Mouse (Mus musculus): ENCODE data around the gene Cbl. TPM values are rescaled to one million over a fixed set of nuclear protein-coding genes. Genes with fewer than 3 reads are reported as not detected.

Cbl gene
- total and polyA plus RNA-seq, 3 experiments, result 20.3 to 137 (median 25.5) TPM

GRCm38 (mm10) chr9:44267319-44268026, 33.6 kb upstream of the Cbl start:
- TF ChIP-seq CTCF (IDR thresholded peaks at IDR 0.05; ENCODE audit: low read depth, low read length) (no peak), GATA1 (IDR thresholded peaks at IDR 0.05; ENCODE audit: borderline replicate concordance, low read length) (no peak), POLR2AphosphoS5 (IDR thresholded peaks at IDR 0.05; ENCODE audit: insufficient replicate concordance, low read depth, low read length) (no peak), TAL1 (conservative IDR thresholded peaks at IDR 0.05; ENCODE audit: low read depth, low read length) (no peak), GATA2 (IDR thresholded peaks at IDR 0.05; ENCODE audit: borderline replicate concordance, low read depth, low read length) (no peak)
- peaks cover 2% of the 10 kb centered on the region; the same call in 1 of the 2 replicates for H3K9me3 ChIP-seq (replicated peaks)
- ATAC-seq (ENCODE audit: extremely low read depth, insufficient number of reproducible peaks, low FRiP score, poor library complexity, severe bottlenecking) (no peak), DNase-seq (ENCODE audit: low spot score) (no peak)
- H3K36me3 ChIP-seq (replicated peaks), result peaks cover 2% of the 10 kb centered on the region
- H3K4me3 ChIP-seq (ENCODE audit: low read depth, low read length), result no peak overlapping the region
- H3K4me1 ChIP-seq (ENCODE audit: insufficient read depth, low read depth, low read length), result peaks cover 8% of the 10 kb centered on the region; the same call in 1 of the 2 replicates
- peaks cover 22% of the 10 kb centered on the region for H3K27me3 ChIP-seq (ENCODE audit: insufficient read depth, low read length)

GRCm38 (mm10) chr9:44266478-44267226, 32.8 kb upstream of the Cbl start:
- no peak overlapping the region for H3K4me3 ChIP-seq (ENCODE audit: low read depth, low read length)
- DNase-seq (ENCODE audit: low spot score) (no peak), ATAC-seq (ENCODE audit: extremely low read depth, insufficient number of reproducible peaks, low FRiP score, poor library complexity, severe bottlenecking) (no peak)
- no peaks in the 10 kb centered on the region for H3K36me3 ChIP-seq (replicated peaks)
- H3K27me3 ChIP-seq (ENCODE audit: insufficient read depth, low read length), result peaks cover 28% of the 10 kb centered on the region
- TF ChIP-seq GATA1 (IDR thresholded peaks at IDR 0.05; ENCODE audit: borderline replicate concordance, low read length), result no peak
- TF ChIP-seq TAL1 (conservative IDR thresholded peaks at IDR 0.05; ENCODE audit: low read depth, low read length), result no peak
- H3K4me1 ChIP-seq (ENCODE audit: insufficient read depth, low read depth, low read length), result peaks cover 8% of the 10 kb centered on the region; the same call in 1 of the 2 replicates
- H3K9me3 ChIP-seq (replicated peaks), result peaks cover 2% of the 10 kb centered on the region; the same call in 1 of the 2 replicates

GRCm38 (mm10) chr9:44261388-44261787, 27.5 kb upstream of the Cbl start:
- TF ChIP-seq GATA1 (IDR thresholded peaks at IDR 0.05; ENCODE audit: borderline replicate concordance, low read length) (no peak), POLR2AphosphoS5 (IDR thresholded peaks at IDR 0.05; ENCODE audit: insufficient replicate concordance, low read depth, low read length) (no peak), TAL1 (conservative IDR thresholded peaks at IDR 0.05; ENCODE audit: low read depth, low read length) (no peak), GATA2 (IDR thresholded peaks at IDR 0.05; ENCODE audit: borderline replicate concordance, low read depth, low read length) (no peak), CTCF (IDR thresholded peaks at IDR 0.05; ENCODE audit: low read depth, low read length) (no peak)
- ATAC-seq (ENCODE audit: extremely low read depth, insufficient number of reproducible peaks, low FRiP score, poor library complexity, severe bottlenecking) (no peak), DNase-seq (ENCODE audit: low spot score) (no peak)
- H3K27me3 ChIP-seq (ENCODE audit: insufficient read depth, low read length), result peaks cover 46% of the 10 kb centered on the region
- H3K9me3 ChIP-seq (replicated peaks), result no peaks in the 10 kb centered on the region
- no peaks in the 10 kb centered on the region for H3K36me3 ChIP-seq (replicated peaks)
- H3K4me1 ChIP-seq (ENCODE audit: insufficient read depth, low read depth, low read length), result peaks cover 6% of the 10 kb centered on the region; the same call in 1 of the 2 replicates
- H3K4me3 ChIP-seq (ENCODE audit: low read depth, low read length), result no peak overlapping the region

- no peak for TF ChIP-seq GATA1 (IDR thresholded peaks at IDR 0.05; ENCODE audit: borderline replicate concordance, low read length)
- no peak for TF ChIP-seq POLR2AphosphoS5 (IDR thresholded peaks at IDR 0.05; ENCODE audit: insufficient replicate concordance, low read depth, low read length)
- TF ChIP-seq CTCF (IDR thresholded peaks at IDR 0.05; ENCODE audit: low read depth, low read length), result no peak
- no peak for TF ChIP-seq TAL1 (conservative IDR thresholded peaks at IDR 0.05; ENCODE audit: low read depth, low read length)
- TF ChIP-seq GATA2 (IDR thresholded peaks at IDR 0.05; ENCODE audit: borderline replicate concordance, low read depth, low read length), result no peak
- Histone ChIP-seq H3K27me3 (ENCODE audit: insufficient read depth, low read length) (peaks cover 53% of the 10 kb centered on the region), H3K4me3 (ENCODE audit: low read depth, low read length) (no peak overlapping the region), H3K9me3 (replicated peaks) (no peaks in the 10 kb centered on the region), H3K36me3 (replicated peaks) (no peaks in the 10 kb centered on the region), H3K4me1 (ENCODE audit: insufficient read depth, low read depth, low read length) (peaks cover 11% of the 10 kb centered on the region; the same call in 1 of the 2 replicates)
- ATAC-seq (ENCODE audit: extremely low read depth, insufficient number of reproducible peaks, low FRiP score, poor library complexity, severe bottlenecking) (no peak), DNase-seq (ENCODE audit: low spot score) (no peak)
These were observed 25.2 kb upstream of the Cbl start for GRCm38 (mm10) chr9:44259014-44259413.

GRCm38 (mm10) chr9:44256213-44256612, 22.4 kb upstream of the Cbl start:
- ATAC-seq (ENCODE audit: extremely low read depth, insufficient number of reproducible peaks, low FRiP score, poor library complexity, severe bottlenecking) (no peak), DNase-seq (ENCODE audit: low spot score) (no peak)
- Histone ChIP-seq H3K36me3 (replicated peaks) (no peaks in the 10 kb centered on the region), H3K4me1 (ENCODE audit: insufficient read depth, low read depth, low read length) (peaks cover 10% of the 10 kb centered on the region; the same call in 1 of the 2 replicates), H3K4me3 (ENCODE audit: low read depth, low read length) (no peak overlapping the region), H3K9me3 (replicated peaks) (no peaks in the 10 kb centered on the region), H3K27me3 (ENCODE audit: insufficient read depth, low read length) (peaks cover 53% of the 10 kb centered on the region)
- no peak for TF ChIP-seq GATA2 (IDR thresholded peaks at IDR 0.05; ENCODE audit: borderline replicate concordance, low read depth, low read length)
- no peak for TF ChIP-seq GATA1 (IDR thresholded peaks at IDR 0.05; ENCODE audit: borderline replicate concordance, low read length)
- no peak for TF ChIP-seq TAL1 (conservative IDR thresholded peaks at IDR 0.05; ENCODE audit: low read depth, low read length)
- TF ChIP-seq CTCF (IDR thresholded peaks at IDR 0.05; ENCODE audit: low read depth, low read length), result no peak
- TF ChIP-seq POLR2AphosphoS5 (IDR thresholded peaks at IDR 0.05; ENCODE audit: insufficient replicate concordance, low read depth, low read length), result no peak

- ATAC-seq (ENCODE audit: extremely low read depth, insufficient number of reproducible peaks, low FRiP score, poor library complexity, severe bottlenecking), result no peak
- no peak for TF ChIP-seq CTCF (IDR thresholded peaks at IDR 0.05; ENCODE audit: low read depth, low read length)
- TF ChIP-seq GATA2 (IDR thresholded peaks at IDR 0.05; ENCODE audit: borderline replicate concordance, low read depth, low read length), result no peak
- TF ChIP-seq TAL1 (conservative IDR thresholded peaks at IDR 0.05; ENCODE audit: low read depth, low read length), result no peak
- TF ChIP-seq GATA1 (IDR thresholded peaks at IDR 0.05; ENCODE audit: borderline replicate concordance, low read length), result no peak
- no peak for TF ChIP-seq POLR2AphosphoS5 (IDR thresholded peaks at IDR 0.05; ENCODE audit: insufficient replicate concordance, low read depth, low read length)
- Histone ChIP-seq H3K27me3 (ENCODE audit: insufficient read depth, low read length) (peaks cover 61% of the 10 kb centered on the region), H3K4me1 (ENCODE audit: insufficient read depth, low read depth, low read length) (peaks cover 17% of the 10 kb centered on the region), H3K9me3 (replicated peaks) (no peaks in the 10 kb centered on the region), H3K4me3 (ENCODE audit: low read depth, low read length) (no peak overlapping the region), H3K36me3 (replicated peaks) (no peaks in the 10 kb centered on the region)
- no peak for DNase-seq (ENCODE audit: low spot score)
These were observed 21.3 kb upstream of the Cbl start for GRCm38 (mm10) chr9:44255136-44255521.
